13 mouse cellular contexts compared by ENCODE assay signal in the genomic region with DNA sequence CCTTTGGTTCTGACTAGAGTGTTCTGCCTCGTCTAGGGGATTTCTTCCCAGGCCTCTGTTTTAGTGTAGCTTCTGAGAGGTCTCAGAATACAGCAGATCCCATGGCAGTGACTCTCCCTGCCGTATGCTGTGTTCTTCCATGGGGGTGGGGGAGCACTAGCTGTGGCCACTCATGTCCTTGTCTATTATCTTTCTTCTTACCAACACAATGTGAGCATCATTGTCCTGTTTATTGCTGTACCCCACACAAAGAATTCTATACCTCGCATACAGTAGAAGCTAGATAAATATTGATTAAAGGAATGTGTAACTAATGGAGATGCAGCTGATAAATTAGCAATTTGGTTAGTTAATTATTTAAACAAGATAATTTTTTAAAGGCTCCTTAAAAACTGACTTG.
DNase-seq lines count a peak whose midpoint lies in the region; ATAC-seq lines count a peak whose summit lies in the region.
"Had no signal": no experiment of that assay in that cellular context is flagged by ENCODE, and none has a peak within 500 bp of the region (broad histone marks: within the 10 kb centered on the region; RNA-seq: fewer than 3 reads in every experiment).

No protein-coding gene starts in this region.

- no peaks in the 10 kb centered on the region for H3K9me3 ChIP-seq in embryonic facial prominence, embryonic 12.5 days
- no peaks in the 10 kb centered on the region for H3K9me3 ChIP-seq in embryonic facial prominence, embryonic 10.5 days
- no peaks in the 10 kb centered on the region for H3K9me3 ChIP-seq in lung, embryonic 16.5 days (ENCODE audit: control insufficient read depth, low read length)
- H3K9me3 ChIP-seq in limb, embryonic 13.5 days: no peaks in the 10 kb centered on the region
- no peaks in the 10 kb centered on the region for H3K9me3 ChIP-seq in neural tube, embryonic 14.5 days (ENCODE audit: control insufficient read depth, low read length)

- 0 out of 2 replicates have a peak, but pooled peaks have one; percentile 19 for ATAC-seq in embryonic facial prominence, embryonic 12.5 days (ENCODE audit: insufficient number of reproducible peaks, insufficient read depth, low FRiP score, low TSS enrichment)
- 0 out of 2 replicates have a peak, but pooled peaks have one; percentile 15 for ATAC-seq in lung, embryonic 16.5 days (ENCODE audit: low read depth)
- ATAC-seq in limb, embryonic 13.5 days (ENCODE audit: low FRiP score, low read depth): peak; percentile 55
- ATAC-seq in neural tube, embryonic 14.5 days (ENCODE audit: low read depth): peak; percentile 58
- ATAC-seq in erythroid progenitor cell, adult 5-6 weeks (replicated peaks; ENCODE audit: low FRiP score, poor library complexity, severe bottlenecking): no peak

- no peak overlapping the region for H3K27ac ChIP-seq in embryonic facial prominence, embryonic 12.5 days
- H3K27ac ChIP-seq in embryonic facial prominence, embryonic 10.5 days (replicated peaks): no peak overlapping the region
- H3K27ac ChIP-seq in lung, embryonic 16.5 days (ENCODE audit: low read length): no peak overlapping the region
- H3K27ac ChIP-seq in limb, embryonic 13.5 days: no peak overlapping the region
- H3K27ac ChIP-seq in neural tube, embryonic 14.5 days (ENCODE audit: low read depth, low read length): no peak overlapping the region
- H3K27ac ChIP-seq: heart, adult 2 months; liver, embryonic 14.5 days had no signal

- DNase-seq in embryonic facial prominence, embryonic 10.5 days (ENCODE audit: low spot score): no peak
- DNase-seq in lung, postnatal 14 days: no peak
- no peak for DNase-seq in right cerebral cortex, postnatal 10 days (ENCODE audit: low spot score in 2 of 2)
- DNase-seq: spleen, adult 18-20 months; thymus, postnatal 14 days had no signal

- no peaks in the 10 kb centered on the region for H3K36me3 ChIP-seq in embryonic facial prominence, embryonic 12.5 days
- H3K36me3 ChIP-seq in embryonic facial prominence, embryonic 10.5 days (replicated peaks): no peaks in the 10 kb centered on the region
- no peaks in the 10 kb centered on the region for H3K36me3 ChIP-seq in lung, embryonic 16.5 days (ENCODE audit: control insufficient read depth, insufficient read depth, low read length)
- H3K36me3 ChIP-seq in limb, embryonic 13.5 days: no peaks in the 10 kb centered on the region
- H3K36me3 ChIP-seq in neural tube, embryonic 14.5 days (ENCODE audit: control insufficient read depth, insufficient read depth, low read length): no peaks in the 10 kb centered on the region

- H3K4me3 ChIP-seq in embryonic facial prominence, embryonic 12.5 days: no peak overlapping the region
- H3K4me3 ChIP-seq in embryonic facial prominence, embryonic 10.5 days: no peak overlapping the region
- no peak overlapping the region for H3K4me3 ChIP-seq in lung, embryonic 16.5 days (ENCODE audit: low read length)
- no peak overlapping the region for H3K4me3 ChIP-seq in limb, embryonic 13.5 days
- H3K4me3 ChIP-seq in neural tube, embryonic 14.5 days (ENCODE audit: low read depth, low read length): no peak overlapping the region
- H3K4me3 ChIP-seq: heart, adult 2 months had no signal

- H3K4me2 ChIP-seq in embryonic facial prominence, embryonic 12.5 days (replicated peaks): no peak overlapping the region
- H3K4me2 ChIP-seq in lung, embryonic 16.5 days (ENCODE audit: low read depth, low read length): no peak overlapping the region
- H3K4me2 ChIP-seq in limb, embryonic 13.5 days (replicated peaks): no peak overlapping the region
- no peak overlapping the region for H3K4me2 ChIP-seq in neural tube, embryonic 14.5 days (ENCODE audit: low read depth, low read length)

- H3K4me1 ChIP-seq in embryonic facial prominence, embryonic 12.5 days: peaks cover 10% of the 10 kb centered on the region
- peaks cover 6% of the 10 kb centered on the region for H3K4me1 ChIP-seq in embryonic facial prominence, embryonic 10.5 days
- peaks cover 3% of the 10 kb centered on the region for H3K4me1 ChIP-seq in lung, embryonic 16.5 days (replicated peaks; ENCODE audit: control insufficient read depth, insufficient read depth, low read length)
- peaks cover 18% of the 10 kb centered on the region for H3K4me1 ChIP-seq in limb, embryonic 13.5 days
- no peaks in the 10 kb centered on the region for H3K4me1 ChIP-seq in neural tube, embryonic 14.5 days (ENCODE audit: control insufficient read depth, insufficient read depth, low read length)

- 75% methylated on average over 3 of the region's 3 CpGs for WGBS in embryonic facial prominence, embryonic 12.5 days
- WGBS in embryonic facial prominence, embryonic 10.5 days: 76% methylated on average over 3 of the region's 3 CpGs
- 68% methylated on average over 3 of the region's 3 CpGs for WGBS in lung, embryonic 16.5 days
- WGBS in limb, embryonic 13.5 days: 71% methylated on average over 3 of the region's 3 CpGs
- WGBS in neural tube, embryonic 14.5 days: 68% methylated on average over 3 of the region's 3 CpGs

- no peaks in the 10 kb centered on the region for H3K27me3 ChIP-seq in embryonic facial prominence, embryonic 12.5 days
- no peaks in the 10 kb centered on the region for H3K27me3 ChIP-seq in embryonic facial prominence, embryonic 10.5 days (replicated peaks; ENCODE audit: low read depth, poor library complexity, severe bottlenecking)
- no peaks in the 10 kb centered on the region for H3K27me3 ChIP-seq in lung, embryonic 16.5 days (ENCODE audit: control insufficient read depth, insufficient read depth, low read depth, low read length)
- H3K27me3 ChIP-seq in limb, embryonic 13.5 days: no peaks in the 10 kb centered on the region
- no peaks in the 10 kb centered on the region for H3K27me3 ChIP-seq in neural tube, embryonic 14.5 days (ENCODE audit: control insufficient read depth, insufficient read depth, low read length)
- H3K27me3 ChIP-seq: CH12.LX had no signal

- no peak overlapping the region for H3K9ac ChIP-seq in embryonic facial prominence, embryonic 12.5 days
- no peak overlapping the region for H3K9ac ChIP-seq in lung, embryonic 16.5 days (ENCODE audit: low read length)
- H3K9ac ChIP-seq in limb, embryonic 13.5 days: no peak overlapping the region
- no peak overlapping the region for H3K9ac ChIP-seq in neural tube, embryonic 14.5 days (replicated peaks; ENCODE audit: low read depth, low read length)
- H3K9ac ChIP-seq: liver, embryonic 14.5 days had no signal
